Mouse (Mus musculus): ENCODE results near the gene Btk. TPM values are rescaled to one million over a fixed set of nuclear protein-coding genes. Genes with fewer than 3 reads are reported as not detected.

Gene Btk
- polyA plus RNA-seq, 1 experiment from 2014 or later, result 3.0 TPM

GRCm38 (mm10) chrX:134509473-134509872 lies 73.9 kb downstream of the Btk start:
- H3K9me3 ChIP-seq (replicated peaks; ENCODE audit: control insufficient read depth, low read length), result no peaks in the 10 kb centered on the region
- H3K27me3 ChIP-seq (ENCODE audit: control insufficient read depth, insufficient read depth, low read length), result no peaks in the 10 kb centered on the region
- 25% methylated on average over 2 of the region's 2 CpGs for WGBS
- no peak overlapping the region for H3K9ac ChIP-seq (ENCODE audit: low read length)
- no peak overlapping the region for H3K4me3 ChIP-seq (replicated peaks; ENCODE audit: low read length)
- H3K27ac ChIP-seq (ENCODE audit: low read length), result no peak overlapping the region
- H3K4me2 ChIP-seq (ENCODE audit: low read depth, low read length), result no peak overlapping the region
- ATAC-seq (ENCODE audit: insufficient read depth, low FRiP score), result no peak
- no peaks in the 10 kb centered on the region for H3K4me1 ChIP-seq (ENCODE audit: control insufficient read depth, insufficient read depth, low read length)
- H3K36me3 ChIP-seq (ENCODE audit: control insufficient read depth, insufficient read depth, low read length), result no peaks in the 10 kb centered on the region

GRCm38 (mm10) chrX:134507977-134508376 lies 75.4 kb downstream of the Btk start:
- H3K27me3 ChIP-seq (ENCODE audit: control insufficient read depth, insufficient read depth, low read length), result no peaks in the 10 kb centered on the region
- no peak for ATAC-seq (ENCODE audit: insufficient read depth, low FRiP score)
- H3K27ac ChIP-seq (ENCODE audit: low read length), result no peak overlapping the region
- no peak overlapping the region for H3K9ac ChIP-seq (ENCODE audit: low read length)
- H3K4me2 ChIP-seq (ENCODE audit: low read depth, low read length), result no peak overlapping the region
- H3K4me1 ChIP-seq (ENCODE audit: control insufficient read depth, insufficient read depth, low read length), result no peaks in the 10 kb centered on the region
- 73% methylated on average over 6 of the region's 6 CpGs for WGBS
- no peaks in the 10 kb centered on the region for H3K9me3 ChIP-seq (replicated peaks; ENCODE audit: control insufficient read depth, low read length)
- H3K4me3 ChIP-seq (replicated peaks; ENCODE audit: low read length), result no peak overlapping the region
- no peaks in the 10 kb centered on the region for H3K36me3 ChIP-seq (ENCODE audit: control insufficient read depth, insufficient read depth, low read length)

GRCm38 (mm10) chrX:134500651-134501050 lies 82.7 kb downstream of the Btk start:
- no peaks in the 10 kb centered on the region for H3K9me3 ChIP-seq (replicated peaks; ENCODE audit: control insufficient read depth, low read length)
- no peak overlapping the region for H3K4me2 ChIP-seq (ENCODE audit: low read depth, low read length)
- no peak for ATAC-seq (ENCODE audit: insufficient read depth, low FRiP score)
- no peaks in the 10 kb centered on the region; the same call in 1 of the 2 replicates for H3K27me3 ChIP-seq (ENCODE audit: control insufficient read depth, insufficient read depth, low read length)
- H3K4me1 ChIP-seq (ENCODE audit: control insufficient read depth, insufficient read depth, low read length), result no peaks in the 10 kb centered on the region
- H3K36me3 ChIP-seq (ENCODE audit: control insufficient read depth, insufficient read depth, low read length), result no peaks in the 10 kb centered on the region
- H3K27ac ChIP-seq (ENCODE audit: low read length), result no peak overlapping the region
- H3K9ac ChIP-seq (ENCODE audit: low read length), result no peak overlapping the region
- 81% methylated on average over 8 of the region's 8 CpGs for WGBS
- H3K4me3 ChIP-seq (replicated peaks; ENCODE audit: low read length), result no peak overlapping the region

Other genes with a start within 250 kb of the Btk start
- 1.8 and 2.2 TPM in 2 replicates for gene Drp2, start 179.0 kb downstream of the Btk start, polyA plus RNA-seq (2015; fragmentation: Nextera tagmentation; extraction: Ambion mirVana)
- gene Taf7l, start 107.1 kb downstream of the Btk start, polyA plus RNA-seq (2015; fragmentation: Nextera tagmentation; extraction: Ambion mirVana), result not detected in 2 replicates
- 84.0 and 87.3 TPM in 2 replicates for gene Timm8a1, start 41.7 kb downstream of the Btk start, polyA plus RNA-seq (2015; fragmentation: Nextera tagmentation; extraction: Ambion mirVana)
- 322 and 424 TPM in 2 replicates for gene Rpl36a, start 2.1 kb upstream of the Btk start, polyA plus RNA-seq (2015; fragmentation: Nextera tagmentation; extraction: Ambion mirVana)
- gene Gla, start 17.6 kb upstream of the Btk start, polyA plus RNA-seq (2015; fragmentation: Nextera tagmentation; extraction: Ambion mirVana), result 6.5 and 7.1 TPM in 2 replicates
- 138 and 141 TPM in 2 replicates for gene Hnrnph2, start 17.6 kb upstream of the Btk start, polyA plus RNA-seq (2015; fragmentation: Nextera tagmentation; extraction: Ambion mirVana)
- gene Armcx4, start 102.9 kb upstream of the Btk start, polyA plus RNA-seq (2015; fragmentation: Nextera tagmentation; extraction: Ambion mirVana), result 2.8 and 3.5 TPM in 2 replicates
- gene Armcx1, start 134.4 kb upstream of the Btk start, polyA plus RNA-seq (2015; fragmentation: Nextera tagmentation; extraction: Ambion mirVana), result 51.6 TPM in 2 replicates
- gene Armcx6, start 167.8 kb upstream of the Btk start, polyA plus RNA-seq (2015; fragmentation: Nextera tagmentation; extraction: Ambion mirVana), result 20.8 and 23.9 TPM in 2 replicates
- gene Armcx3, start 173.0 kb upstream of the Btk start, polyA plus RNA-seq (2015; fragmentation: Nextera tagmentation; extraction: Ambion mirVana), result 88.8 and 92.8 TPM in 2 replicates
- gene Armcx2, start 225.7 kb upstream of the Btk start, polyA plus RNA-seq (2015; fragmentation: Nextera tagmentation; extraction: Ambion mirVana), result 59.4 and 60.3 TPM in 2 replicates